Mouse (Mus musculus): ENCODE measurements around the gene Camk2d.

Gene Camk2d

GRCm38 (mm10) chr3:126652361-126652760, 56.3 kb downstream of the Camk2d start:
- DNase-seq: no peak

- no peak for DNase-seq
These were observed 57.0 kb downstream of the Camk2d start for GRCm38 (mm10) chr3:126653118-126653517.

- no peak for DNase-seq
These were observed 60.1 kb downstream of the Camk2d start for GRCm38 (mm10) chr3:126656173-126656572.

- DNase-seq: no peak
These were observed 61.8 kb downstream of the Camk2d start for GRCm38 (mm10) chr3:126657895-126658294.

- no peak for DNase-seq
These were observed 62.7 kb downstream of the Camk2d start for GRCm38 (mm10) chr3:126658791-126659190.

GRCm38 (mm10) chr3:126659235-126659634, 63.1 kb downstream of the Camk2d start:
- no peak for DNase-seq

GRCm38 (mm10) chr3:126659832-126660564, 63.9 kb downstream of the Camk2d start:
- no peak for DNase-seq

GRCm38 (mm10) chr3:126660575-126660974, 64.5 kb downstream of the Camk2d start:
- no peak for DNase-seq

GRCm38 (mm10) chr3:126660986-126661385, 64.9 kb downstream of the Camk2d start:
- no peak for DNase-seq

- DNase-seq: no peak
These were observed 65.8 kb downstream of the Camk2d start for GRCm38 (mm10) chr3:126661920-126662319.

- DNase-seq: no peak
These were observed 67.3 kb downstream of the Camk2d start for GRCm38 (mm10) chr3:126663436-126663835.

GRCm38 (mm10) chr3:126665866-126666265, 69.8 kb downstream of the Camk2d start:
- DNase-seq: no peak

GRCm38 (mm10) chr3:126667019-126667418, 70.9 kb downstream of the Camk2d start:
- DNase-seq: no peak

- peak; percentile 61 to 74 for DNase-seq
These were observed 71.3 kb downstream of the Camk2d start for GRCm38 (mm10) chr3:126667451-126667850.

GRCm38 (mm10) chr3:126668123-126668522, 72.0 kb downstream of the Camk2d start:
- no peak for DNase-seq

GRCm38 (mm10) chr3:126668692-126669091, 72.6 kb downstream of the Camk2d start:
- DNase-seq: no peak

- DNase-seq: no peak
These were observed 74.3 kb downstream of the Camk2d start for GRCm38 (mm10) chr3:126670413-126670812.

- DNase-seq: no peak
These were observed 75.2 kb downstream of the Camk2d start for GRCm38 (mm10) chr3:126671292-126671691.

GRCm38 (mm10) chr3:126681051-126681450, 84.9 kb downstream of the Camk2d start:
- DNase-seq: no peak

GRCm38 (mm10) chr3:126681996-126682395, 85.9 kb downstream of the Camk2d start:
- DNase-seq: no peak

GRCm38 (mm10) chr3:126685363-126685762, 89.3 kb downstream of the Camk2d start:
- DNase-seq: no peak

GRCm38 (mm10) chr3:126687150-126687549, 91.0 kb downstream of the Camk2d start:
- DNase-seq: no peak

- no peak for DNase-seq
These were observed 92.4 kb downstream of the Camk2d start for GRCm38 (mm10) chr3:126688516-126688915.

- DNase-seq: no peak
These were observed 94.8 kb downstream of the Camk2d start for GRCm38 (mm10) chr3:126690627-126691505.
